Mouse (Mus musculus) liver, postnatal 0 days (tissue): Measurements from ENCODE around the gene 4921517D22Rik. TPM values are rescaled to one million over a fixed set of nuclear protein-coding genes. Genes with fewer than 3 reads are reported as not detected.

Experiments
- ATAC-seq: fragments of 200-750 bp; cut with Nextera tagmentation; 2 replicates; pipeline ENCODE4 v1.8.0; 2017; ENCODE audit warnings: mild to moderate bottlenecking, moderate library complexity
- DNase-seq: peaks from one replicate; pipeline ENCODE4 v3.0.0-alpha.2; 2016
- H3K27ac ChIP-seq: fragments of 300-500 bp; sonication (generic); 2 replicates; pipeline ENCODE4 v1.5.1; 2014; ENCODE audit warnings: antibody characterized with exemption, moderate library complexity, mild to moderate bottlenecking, low read depth
- H3K27me3 ChIP-seq: fragments of 300-500 bp; sonication (generic); 2 replicates; pipeline ENCODE4 v1.6.1; 2014; ENCODE audit warnings: low read length, control low read depth, mixed read lengths; ENCODE audit not compliant: insufficient read depth
- H3K36me3 ChIP-seq: fragments of 300-500 bp; sonication (generic); replicated peaks from 2 replicates; pipeline ENCODE4 v1.6.1; 2014; ENCODE audit warnings: mild to moderate bottlenecking, control low read depth, low read length, moderate library complexity, mixed read lengths; ENCODE audit not compliant: insufficient read depth
- H3K4me1 ChIP-seq: fragments of 300-500 bp; sonication (generic); 2 replicates; pipeline ENCODE4 v1.6.1; 2014; ENCODE audit warnings: antibody characterized with exemption, mild to moderate bottlenecking, control low read depth; ENCODE audit not compliant: insufficient read depth
- H3K4me2 ChIP-seq: fragments of 300-500 bp; sonication (generic); 2 replicates; pipeline ENCODE4 v1.6.1; 2014; ENCODE audit warnings: low read depth, mild to moderate bottlenecking, low read length, moderate library complexity, mixed read lengths
- H3K4me3 ChIP-seq: fragments of 300-500 bp; sonication (generic); 2 replicates; pipeline ENCODE4 v1.5.1; 2014; ENCODE audit warnings: low read depth, low read length
- H3K9ac ChIP-seq: fragments of 300-500 bp; sonication (generic); replicated peaks from 2 replicates; pipeline ENCODE4 v1.6.1; 2014; ENCODE audit warnings: mild to moderate bottlenecking, moderate library complexity
- H3K9me3 ChIP-seq: fragments of 300-500 bp; sonication (generic); 2 replicates; pipeline ENCODE4 v1.6.1; 2016; ENCODE audit warnings: mild to moderate bottlenecking, control low read depth, low read length, mixed read lengths
- CTCF ChIP-seq: sonication (generic); IDR thresholded peaks from 2 replicates; pipeline ENCODE4 v1.5.1; 2016; ENCODE audit warnings: antibody characterized with exemption, low read depth
- EP300 ChIP-seq: IDR thresholded peaks from 2 replicates; pipeline ENCODE4 v1.6.1; 2016; ENCODE audit warnings: antibody characterized with exemption, low read depth, mild to moderate bottlenecking
- WGBS: fragments of 180-500 bp; shearing (Covaris S2); extraction: QIAGEN DNeasy Blood & Tissue Kit; methylation state at CpG from one replicate; pipeline ENCODE4 v1.1.7; 2014; ENCODE audit not compliant: insufficient replicate concordance; 5-methylcytosine and 5-hydroxymethylcytosine counted together
- polyA plus RNA-seq: library from polyadenylated mRNA; unstranded; fragments of >200 nt; fragmentation: Nextera tagmentation; extraction: Ambion mirVana; gene quantifications from 2 replicates; pipeline ENCODE4 v1.2.1, GENCODE M21; 2015

The 4921517D22Rik gene
- polyA plus RNA-seq, 1 experiment from 2014 or later: not detected

GRCm38 (mm10) chr13:59657781-59658180, 36.1 kb downstream of the 4921517D22Rik start:
- Histone ChIP-seq H3K27me3 (no peaks in the 10 kb centered on the region), H3K4me3 (no peak overlapping the region), H3K9me3 (no peaks in the 10 kb centered on the region), H3K4me2 (no peak overlapping the region), H3K27ac (no peak overlapping the region), H3K9ac (no peak overlapping the region), H3K4me1 (peaks cover 9% of the 10 kb centered on the region), H3K36me3 (peaks cover 13% of the 10 kb centered on the region; the same call in 1 of the 2 replicates)
- 76% methylated on average over 5 of the region's 5 CpGs for WGBS
- ATAC-seq (no peak), DNase-seq (no peak)
- TF ChIP-seq CTCF (no peak), EP300 (no peak)

GRCm38 (mm10) chr13:59656975-59657388, 36.9 kb downstream of the 4921517D22Rik start:
- Histone ChIP-seq H3K27me3 (no peaks in the 10 kb centered on the region), H3K4me1 (peaks cover 9% of the 10 kb centered on the region), H3K4me3 (no peak overlapping the region), H3K4me2 (no peak overlapping the region), H3K9me3 (no peaks in the 10 kb centered on the region), H3K9ac (no peak overlapping the region), H3K27ac (no peak overlapping the region), H3K36me3 (peaks cover 7% of the 10 kb centered on the region; the same call in 1 of the 2 replicates)
- ATAC-seq (peak; percentile 19; the same call in 1 of the 2 replicates), DNase-seq (no peak)
- whole genome bisulfite sequencing: 64% methylated on average over 4 of the region's 4 CpGs
- TF ChIP-seq CTCF: no peak
- TF ChIP-seq EP300: no peak

- H3K27me3 ChIP-seq: no peaks in the 10 kb centered on the region
- peaks cover 9% of the 10 kb centered on the region for H3K4me1 ChIP-seq
- no peaks in the 10 kb centered on the region for H3K9me3 ChIP-seq
- TF ChIP-seq CTCF: no peak
- TF ChIP-seq EP300: no peak
- 49% methylated on average over 10 of the region's 10 CpGs for WGBS
- H3K4me2 ChIP-seq: no peak overlapping the region
- DNase-seq (no peak), ATAC-seq (peak; percentile 48)
- H3K36me3 ChIP-seq: peaks cover 4% of the 10 kb centered on the region; the same call in 1 of the 2 replicates
- no peak overlapping the region for H3K4me3 ChIP-seq
- no peak overlapping the region for H3K27ac ChIP-seq
- H3K9ac ChIP-seq: no peak overlapping the region
Measured at GRCm38 (mm10) chr13:59656316-59656832, 37.5 kb downstream of the 4921517D22Rik start.

GRCm38 (mm10) chr13:59655718-59656315, 38.1 kb downstream of the 4921517D22Rik start:
- H3K4me2 ChIP-seq: no peak overlapping the region
- no peaks in the 10 kb centered on the region for H3K9me3 ChIP-seq
- DNase-seq (no peak), ATAC-seq (no peak)
- no peak overlapping the region for H3K27ac ChIP-seq
- no peak overlapping the region for H3K4me3 ChIP-seq
- H3K9ac ChIP-seq: no peak overlapping the region
- H3K36me3 ChIP-seq: peaks cover 4% of the 10 kb centered on the region; the same call in 1 of the 2 replicates
- TF ChIP-seq CTCF: no peak
- TF ChIP-seq EP300: no peak
- WGBS: 88% methylated on average over 15 of the region's 15 CpGs
- peaks cover 9% of the 10 kb centered on the region for H3K4me1 ChIP-seq
- H3K27me3 ChIP-seq: no peaks in the 10 kb centered on the region

- Histone ChIP-seq H3K4me2 (no peak overlapping the region), H3K36me3 (peaks cover 11% of the 10 kb centered on the region; the same call in 1 of the 2 replicates), H3K27ac (no peak overlapping the region), H3K9ac (no peak overlapping the region), H3K9me3 (no peaks in the 10 kb centered on the region), H3K27me3 (no peaks in the 10 kb centered on the region), H3K4me3 (no peak overlapping the region), H3K4me1 (peaks cover 6% of the 10 kb centered on the region)
- DNase-seq (no peak), ATAC-seq (no peak)
- WGBS: 74% methylated on average over 5 of the region's 5 CpGs
- TF ChIP-seq CTCF (no peak), EP300 (no peak)
Measured at GRCm38 (mm10) chr13:59654465-59654864, 39.4 kb downstream of the 4921517D22Rik start.

- Histone ChIP-seq H3K9ac (no peak overlapping the region), H3K4me1 (peaks cover 6% of the 10 kb centered on the region), H3K9me3 (no peaks in the 10 kb centered on the region), H3K27ac (no peak overlapping the region), H3K4me3 (no peak overlapping the region), H3K27me3 (no peaks in the 10 kb centered on the region), H3K36me3 (peaks cover 21% of the 10 kb centered on the region; the same call in 1 of the 2 replicates), H3K4me2 (no peak overlapping the region)
- DNase-seq (no peak), ATAC-seq (no peak)
- TF ChIP-seq EP300 (no peak), CTCF (no peak)
- WGBS: 88% methylated on average over 3 of the region's 3 CpGs
Measured at GRCm38 (mm10) chr13:59653136-59653535, 40.8 kb downstream of the 4921517D22Rik start.
